Mouse (Mus musculus) left cerebral cortex, adult 8-10 months (tissue): Measurements from ENCODE around the gene Tcte2. TPM values are rescaled to one million over a fixed set of nuclear protein-coding genes. Genes with fewer than 3 reads are reported as not detected.
A peak's percentile ranks its signal among the peaks of the same experiment; 100 is the strongest.
"Not testable (repeated sequence)": the region's sequence is repeated elsewhere in the genome, so short reads cannot be mapped to it uniquely, and the experiment has no call there.

Source experiments
- DNase-seq, 2 experiments: peaks; one replicate each; pipeline ENCODE4 v3.0.0; 2022; ENCODE audit warnings: low spot score in 2 of 2
- total RNA-seq, 4 experiments: library from RNA; stranded (reverse); gene quantifications; 2 replicates each; pipeline ENCODE4 v1.2.4; 2022

Tcte2 gene
- total RNA-seq, 4 experiments from 2014 or later: 17.3 to 21.4 (median 19.7) TPM

DNA sequence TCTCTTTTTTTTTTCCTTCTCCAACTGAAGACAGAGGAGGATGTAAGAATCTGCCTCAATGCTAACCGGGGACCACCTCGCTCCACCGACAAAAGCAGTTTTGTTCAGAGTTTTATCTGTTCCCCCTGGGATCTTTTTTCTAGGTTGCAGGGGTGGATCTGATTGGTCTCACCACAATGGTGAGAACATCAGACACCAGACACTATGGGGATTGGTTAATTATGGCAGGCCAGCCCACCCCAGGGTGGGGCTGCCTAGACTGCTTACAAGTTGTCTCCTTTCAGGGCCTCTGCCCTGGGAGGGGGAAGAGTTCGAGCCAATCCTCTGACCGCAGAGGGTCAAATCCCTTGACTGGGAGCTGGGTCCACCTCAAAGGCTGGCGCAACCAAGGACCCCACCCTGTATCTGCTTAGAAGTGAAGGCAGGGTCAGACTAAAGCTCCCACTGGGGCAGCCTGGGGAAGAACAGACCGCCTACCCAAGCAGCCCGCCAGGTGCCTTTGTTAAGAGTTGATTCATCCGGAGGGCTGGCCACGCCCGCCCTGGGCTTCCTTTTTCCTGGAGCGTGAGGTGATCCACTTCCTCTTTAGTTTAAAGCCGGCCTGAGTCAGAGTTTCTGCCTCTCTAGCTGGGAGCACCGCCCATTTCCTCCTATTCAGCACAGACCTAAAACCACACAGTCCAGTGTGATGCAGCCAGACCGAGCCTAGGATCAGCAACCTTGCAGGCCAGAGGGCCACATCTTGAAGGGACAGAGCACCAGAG lies 78.0 kb downstream of the Tcte2 start:
- no peak for DNase-seq

DNA sequence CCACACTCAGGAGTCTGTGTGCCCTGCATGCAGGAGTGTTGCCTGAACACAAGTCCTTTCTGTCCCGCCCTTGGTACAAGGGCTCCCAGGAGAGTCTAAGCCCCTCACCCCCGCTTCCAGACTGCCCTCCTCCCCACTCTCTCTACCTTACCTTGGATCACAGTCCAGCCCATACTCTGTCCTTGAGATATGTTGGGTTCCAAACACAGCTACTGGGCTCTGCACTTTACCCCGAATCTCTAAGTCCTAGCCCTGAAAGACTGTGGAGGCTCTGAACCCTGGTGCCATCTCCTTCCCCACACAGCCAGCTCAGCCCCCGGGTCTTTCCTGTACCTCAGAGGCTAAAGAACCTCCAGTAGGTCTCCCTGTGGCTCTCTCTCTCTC lies 78.6 kb downstream of the Tcte2 start:
- no peak for DNase-seq

DNA sequence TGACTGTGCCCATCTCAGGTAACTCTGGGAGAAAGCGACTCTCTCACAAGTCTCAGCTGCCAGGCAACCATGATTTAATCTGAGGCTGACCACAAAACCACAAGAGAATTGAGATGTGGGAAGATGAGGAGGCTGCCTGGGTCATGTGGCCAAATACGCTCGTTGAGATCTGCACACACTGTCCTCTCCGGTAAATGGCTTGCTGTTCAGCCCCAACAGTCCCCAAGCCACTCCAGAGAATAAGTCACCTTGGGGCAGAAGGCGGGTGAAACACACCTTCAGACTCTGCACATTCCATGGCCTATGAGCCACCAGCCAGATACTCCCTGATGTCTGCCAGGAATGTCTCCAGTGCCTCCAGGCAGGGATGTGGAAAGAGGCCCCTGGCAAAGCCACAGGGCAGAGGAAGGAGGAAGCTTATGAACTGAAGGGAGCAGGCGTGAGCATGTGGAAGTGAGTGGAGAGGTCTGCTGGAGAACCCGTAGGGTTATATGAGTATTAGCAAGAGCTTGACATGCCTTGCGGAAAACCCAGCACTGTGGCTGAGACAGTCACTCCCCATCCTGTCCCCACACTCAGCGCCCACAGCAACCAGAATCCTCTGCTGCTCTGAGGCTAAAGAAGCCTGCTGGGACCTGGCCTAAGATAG lies 79.1 kb downstream of the Tcte2 start:
- DNase-seq: no peak

DNA sequence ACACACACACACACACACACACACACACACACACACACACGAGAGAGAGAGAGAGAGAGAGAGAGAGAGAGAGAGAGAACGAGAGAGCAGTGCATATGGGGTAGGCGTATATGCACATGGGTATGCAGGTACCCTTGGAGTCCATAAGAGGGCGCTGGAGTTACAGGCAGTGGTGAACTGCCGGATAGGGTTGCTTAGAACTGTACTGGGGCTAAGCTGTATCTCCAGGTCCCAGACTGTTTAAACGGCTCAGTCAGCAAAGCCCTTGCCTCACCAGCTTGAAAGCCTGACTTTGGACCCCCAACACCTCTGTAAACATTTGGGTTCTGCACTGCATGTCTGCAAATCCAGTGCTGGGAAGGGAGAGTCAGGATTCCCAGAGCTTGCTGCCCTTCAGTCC lies 79.9 kb downstream of the Tcte2 start:
- DNase-seq: no peak

DNA sequence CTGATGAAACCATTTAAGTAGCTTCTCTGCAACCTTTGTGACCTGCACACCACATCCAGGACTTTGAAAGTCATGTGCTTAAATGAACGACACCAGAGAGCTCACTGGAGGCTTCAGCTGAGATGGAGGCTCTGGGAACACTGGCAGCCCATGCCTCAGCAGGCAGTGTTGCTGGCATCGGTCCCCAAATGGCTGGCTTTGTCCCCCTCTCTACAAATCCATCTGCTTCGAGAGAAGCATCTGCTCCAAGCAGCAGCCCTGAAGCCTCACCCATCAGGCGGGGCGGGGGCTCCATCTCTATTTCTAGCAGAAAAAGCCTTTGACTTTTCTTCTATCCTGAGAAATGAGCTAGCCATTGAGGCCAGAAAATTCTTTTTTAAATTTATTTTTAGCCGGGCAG lies 80.5 kb downstream of the Tcte2 start:
- peak in 1 of 2 experiments; percentile 54 for DNase-seq

DNA sequence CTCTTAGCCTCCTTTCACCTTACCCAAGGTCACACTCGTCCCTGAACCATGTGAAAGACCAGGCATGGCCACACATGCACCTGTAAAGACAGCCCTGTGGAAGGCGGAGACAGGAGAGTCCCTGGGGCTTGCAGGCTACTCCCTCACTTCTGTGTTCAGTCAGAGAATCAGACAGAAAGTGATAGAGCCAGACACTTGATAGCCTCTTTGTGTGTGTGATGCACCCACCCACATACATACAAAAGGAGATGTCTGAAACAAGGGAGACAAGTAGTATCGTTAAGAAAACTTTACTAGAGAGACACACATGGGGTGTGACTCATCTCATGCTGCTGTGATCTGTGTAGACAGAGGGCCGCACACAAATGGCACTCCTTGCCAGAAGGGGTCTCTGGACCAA lies 81.3 kb downstream of the Tcte2 start:
- no peak for DNase-seq

DNA sequence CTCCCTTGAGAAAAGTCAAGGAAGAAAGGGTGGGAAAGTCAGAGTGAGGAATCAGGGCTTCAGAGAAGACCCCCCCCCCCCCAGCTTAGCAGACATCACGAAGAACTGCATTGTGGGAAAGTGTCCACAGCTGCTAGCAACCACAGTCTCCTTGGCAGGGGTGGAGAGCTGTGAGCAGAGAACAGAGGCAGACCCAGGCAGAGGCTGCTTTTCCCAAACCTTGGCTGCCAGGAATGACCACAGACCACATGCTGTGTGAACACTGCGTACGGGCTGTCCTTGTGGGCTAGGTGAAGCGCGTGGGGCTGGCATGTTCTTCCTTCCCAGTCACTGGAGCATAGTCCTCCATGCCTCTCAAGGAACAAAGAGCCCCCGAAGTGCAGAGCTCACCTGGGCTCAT lies 81.9 kb downstream of the Tcte2 start:
- DNase-seq: no peak

DNA sequence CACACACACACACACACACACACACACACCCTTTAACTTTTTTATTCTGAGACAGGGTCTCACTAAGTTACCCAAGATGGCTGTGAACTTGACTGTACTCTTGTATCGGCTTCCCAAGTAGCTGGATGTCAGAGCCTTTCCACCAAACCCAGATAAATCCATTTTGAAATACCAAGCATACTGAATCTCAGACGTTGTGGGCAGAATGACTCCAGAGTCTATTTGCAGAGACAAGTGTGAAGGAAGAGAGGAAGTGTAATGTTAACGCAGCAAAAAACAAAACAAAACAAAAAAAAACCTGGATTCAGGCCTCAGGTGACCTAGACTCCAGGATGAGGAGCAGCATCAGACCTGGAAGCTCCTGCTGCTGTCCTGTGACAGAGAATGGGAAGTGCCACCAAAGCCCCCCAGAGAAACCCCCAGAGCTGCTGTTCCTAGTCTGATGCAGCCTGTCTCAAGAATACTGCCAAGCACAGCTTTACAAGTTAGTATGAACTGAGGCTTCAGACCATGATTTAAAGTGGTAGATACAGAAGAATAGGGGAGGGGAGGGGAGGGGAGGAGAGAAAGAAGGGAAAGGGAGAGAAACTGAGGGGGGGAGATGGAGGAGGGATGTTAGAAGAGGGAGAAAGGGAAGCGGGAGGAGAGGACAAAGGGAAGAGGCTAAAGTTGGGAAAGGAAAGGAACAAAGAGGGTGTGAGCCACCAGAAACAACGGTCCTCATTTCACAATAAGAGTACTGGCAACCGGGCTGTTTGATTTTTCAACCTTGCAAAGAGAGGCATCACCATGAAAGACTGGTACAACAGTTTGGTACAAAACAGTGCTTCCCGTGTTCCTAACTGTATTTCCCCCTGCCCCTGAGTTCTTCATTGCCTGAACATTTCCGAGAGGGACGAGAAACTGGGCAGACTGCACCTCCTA lies 84.1 kb downstream of the Tcte2 start:
- DNase-seq: no peak

DNA sequence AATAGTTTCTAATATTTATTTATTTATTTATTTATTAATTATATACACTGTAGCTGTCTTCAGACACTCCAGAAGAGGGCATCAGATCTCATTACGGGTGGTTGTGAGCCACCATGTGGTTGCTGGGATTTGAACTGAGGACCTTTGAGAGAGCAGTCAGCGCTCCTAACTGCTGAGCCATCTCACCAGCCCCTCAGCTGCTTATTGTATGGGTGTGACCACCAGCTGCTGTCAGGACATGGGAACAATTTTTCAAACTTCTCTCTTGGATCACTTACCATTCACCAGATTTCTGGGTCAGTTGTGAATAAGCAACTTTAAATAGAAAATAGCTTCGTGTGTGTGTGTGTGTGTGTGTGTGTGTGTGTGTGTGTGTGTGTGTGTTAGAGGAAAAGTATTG lies 85.5 kb downstream of the Tcte2 start:
- DNase-seq: not testable (repeated sequence)

DNA sequence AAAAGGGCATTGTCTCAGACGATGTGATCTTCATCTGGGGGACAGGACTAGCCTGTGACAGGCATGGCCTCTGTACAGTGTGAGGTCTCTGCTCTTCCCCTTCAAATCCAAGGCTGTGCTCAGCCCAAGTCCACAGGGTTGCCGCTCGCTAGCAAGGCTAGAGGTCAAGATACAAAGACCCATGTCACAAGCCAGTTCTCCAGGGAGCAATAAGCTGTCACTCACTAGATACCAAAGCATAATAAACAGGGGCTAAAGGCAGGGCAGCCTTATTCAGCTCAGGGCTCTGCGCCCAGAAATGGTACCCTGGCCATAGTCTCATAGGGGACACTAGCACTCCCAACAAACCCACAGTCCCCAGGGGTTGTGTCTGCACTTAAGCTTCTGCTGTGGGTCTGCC lies 86.0 kb downstream of the Tcte2 start:
- DNase-seq: no peak

DNA sequence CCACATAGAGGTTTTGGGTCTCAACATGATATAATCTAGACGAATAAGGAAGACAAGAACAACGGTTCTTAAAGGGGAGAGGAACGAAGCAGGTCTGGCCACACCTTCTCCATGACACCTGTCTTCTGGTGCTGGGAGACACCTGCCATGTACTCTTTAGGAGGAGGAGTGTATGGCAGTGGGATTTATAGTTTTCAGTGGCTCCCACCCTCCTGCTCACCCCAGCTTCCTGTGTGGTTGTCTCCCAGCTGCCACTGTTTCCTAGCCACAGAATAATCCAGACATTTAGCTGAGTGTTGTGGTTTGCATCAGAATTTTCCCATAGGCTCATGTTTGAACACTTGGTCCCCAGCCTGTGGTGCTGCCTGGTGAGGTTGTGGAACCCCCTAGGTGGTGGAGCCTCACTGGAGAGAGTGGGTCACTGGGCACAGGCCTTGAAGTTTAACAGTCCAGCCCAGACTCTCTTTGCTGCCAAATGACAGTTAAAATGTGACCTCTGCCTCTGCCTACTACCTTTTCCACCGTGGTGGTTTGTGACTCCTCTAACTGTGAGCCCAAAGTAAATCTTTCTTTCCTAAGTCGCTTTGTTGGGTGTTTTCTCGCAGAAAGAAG lies 86.8 kb downstream of the Tcte2 start:
- DNase-seq: no peak

DNA sequence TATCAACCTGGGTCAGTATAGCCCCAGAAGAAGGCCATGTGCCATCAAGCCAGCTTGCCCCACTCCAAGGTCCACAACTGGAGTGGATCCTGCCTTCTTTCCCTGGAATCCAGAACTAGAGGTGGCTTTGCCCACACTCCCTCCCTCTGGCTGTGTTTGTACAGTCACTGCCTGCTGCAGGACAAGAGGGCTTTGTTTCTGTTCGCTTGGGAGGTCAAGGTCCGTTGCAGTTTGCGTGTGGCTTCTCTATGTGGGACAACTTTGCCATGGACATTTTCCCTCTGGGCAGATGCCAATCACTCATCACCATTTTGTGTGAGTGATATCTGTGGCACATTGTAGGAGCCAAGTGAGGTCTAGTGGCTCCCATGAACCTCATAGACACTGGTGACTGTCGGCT lies 89.9 kb downstream of the Tcte2 start:
- no peak for DNase-seq

DNA sequence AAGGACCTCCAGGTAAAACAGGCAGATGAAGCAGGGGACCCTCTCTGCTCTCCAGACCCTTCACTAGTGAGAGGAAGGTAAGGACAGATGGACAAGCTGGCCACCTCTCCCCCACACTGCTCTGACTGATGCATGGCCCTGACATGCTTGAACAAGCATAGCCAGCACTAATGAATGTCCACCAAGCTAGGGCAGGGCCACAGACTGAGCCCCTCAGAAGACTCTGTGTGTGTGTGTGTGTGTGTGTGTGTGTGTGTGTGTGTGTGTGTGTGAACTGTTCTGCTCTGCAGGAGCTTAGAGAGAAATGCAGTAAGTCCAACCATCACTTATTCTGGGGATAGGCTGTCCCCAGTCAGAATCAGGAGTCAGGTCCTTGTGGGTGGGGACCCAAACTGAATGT lies 91.4 kb downstream of the Tcte2 start:
- no peak for DNase-seq

DNA sequence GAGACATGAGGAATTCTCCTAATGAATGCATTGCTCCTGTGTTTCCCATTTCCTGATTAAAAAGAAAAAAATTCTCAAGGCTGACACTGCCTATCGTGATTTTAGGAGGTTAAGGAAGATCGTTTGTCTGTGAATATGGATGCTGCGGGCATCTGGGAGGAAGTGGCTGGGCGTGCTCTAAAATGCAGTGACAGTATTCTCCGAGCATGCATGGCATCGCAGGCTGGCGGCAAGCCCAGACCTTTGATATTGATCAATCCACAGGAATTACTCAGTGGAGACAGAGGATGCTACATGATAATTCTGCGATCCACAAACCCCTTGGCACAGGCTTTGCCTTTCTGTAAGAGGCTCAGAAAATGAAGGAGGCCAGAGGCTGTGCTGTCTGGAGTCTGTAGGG lies 92.4 kb downstream of the Tcte2 start:
- no peak for DNase-seq

DNA sequence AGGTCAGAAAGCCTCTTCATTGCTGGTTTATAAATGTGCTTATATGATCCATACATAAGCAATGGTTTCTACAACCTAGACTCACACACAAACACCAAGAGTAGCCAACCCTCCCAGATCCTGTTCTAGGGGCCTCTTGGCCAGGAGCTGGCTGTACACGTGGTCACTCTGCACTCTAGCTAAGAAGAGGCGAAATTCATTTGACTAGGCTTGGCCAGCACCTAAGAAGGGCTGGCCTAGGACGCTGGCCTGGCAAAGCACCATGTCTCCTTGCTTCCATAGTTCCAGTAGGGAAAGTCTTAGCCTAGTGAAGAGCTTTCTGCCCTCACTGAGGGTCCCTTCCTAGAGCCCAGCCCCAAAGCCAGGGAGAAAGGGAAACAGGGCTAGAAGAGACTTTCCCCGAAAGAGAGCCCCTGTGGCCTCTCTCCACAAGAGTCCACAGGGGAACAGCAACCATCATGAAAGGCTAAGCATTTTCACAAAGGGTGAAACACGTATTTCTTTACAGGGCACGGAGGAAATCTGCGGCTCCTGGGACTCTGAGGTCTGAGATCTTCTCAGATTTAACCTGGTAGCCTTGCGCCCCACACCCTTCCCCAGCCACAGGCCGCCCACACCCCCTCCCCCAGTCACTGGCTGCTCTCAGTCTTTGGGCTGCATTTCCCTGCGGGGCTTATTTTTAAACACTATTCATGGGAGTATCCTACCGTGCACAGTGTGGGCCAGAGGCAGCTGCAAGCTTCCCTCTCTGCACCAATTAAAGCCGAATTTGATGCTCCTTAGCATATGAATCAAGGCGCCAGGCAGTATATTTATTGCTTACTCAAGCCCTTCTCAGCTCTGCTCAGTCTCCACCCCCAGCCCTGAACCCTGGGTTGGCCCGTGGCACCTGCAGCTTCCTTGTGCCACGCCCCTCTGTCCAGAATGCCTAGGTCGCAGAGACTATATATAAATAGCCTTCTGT lies 93.3 kb downstream of the Tcte2 start:
- peak; percentile 30 to 65 for DNase-seq

DNA sequence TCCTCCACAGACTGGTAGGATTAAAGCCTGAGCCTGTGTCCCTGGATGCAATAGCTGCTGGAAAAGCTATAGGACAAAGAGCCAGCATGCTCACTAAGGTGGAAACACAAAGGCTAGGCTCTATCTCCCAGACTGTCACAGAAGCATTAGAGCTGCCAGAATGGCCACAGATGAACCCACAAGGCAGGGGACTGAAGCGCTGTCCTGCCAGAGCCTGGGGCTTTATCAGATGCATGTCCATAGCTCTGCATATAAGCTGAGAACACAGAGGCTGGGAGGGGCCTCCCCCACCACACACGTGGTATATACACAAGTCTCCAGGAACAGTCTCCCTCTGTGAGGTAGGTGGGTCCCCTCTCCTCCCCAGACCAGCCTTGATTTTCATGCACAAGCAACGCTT lies 94.6 kb downstream of the Tcte2 start:
- no peak for DNase-seq

DNA sequence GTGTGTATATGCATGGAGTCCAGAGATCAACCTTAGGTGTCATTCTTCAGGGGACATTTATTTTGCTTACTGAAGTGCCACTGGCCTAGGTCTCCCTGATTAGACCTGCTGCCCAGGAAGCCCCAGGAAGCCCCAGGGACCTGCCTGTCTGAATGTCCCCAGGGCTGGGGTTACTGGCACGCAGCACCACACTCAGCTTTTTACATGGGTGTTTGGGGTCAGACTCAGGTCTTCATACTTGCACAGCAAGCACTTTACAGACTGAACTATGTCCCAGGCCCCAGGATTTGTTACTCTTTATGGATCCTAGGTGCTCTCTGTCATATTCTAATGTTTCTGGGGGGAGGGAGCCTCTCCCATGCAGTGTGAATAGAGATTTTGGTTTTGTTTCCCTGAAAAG lies 95.9 kb downstream of the Tcte2 start:
- no peak for DNase-seq

DNA sequence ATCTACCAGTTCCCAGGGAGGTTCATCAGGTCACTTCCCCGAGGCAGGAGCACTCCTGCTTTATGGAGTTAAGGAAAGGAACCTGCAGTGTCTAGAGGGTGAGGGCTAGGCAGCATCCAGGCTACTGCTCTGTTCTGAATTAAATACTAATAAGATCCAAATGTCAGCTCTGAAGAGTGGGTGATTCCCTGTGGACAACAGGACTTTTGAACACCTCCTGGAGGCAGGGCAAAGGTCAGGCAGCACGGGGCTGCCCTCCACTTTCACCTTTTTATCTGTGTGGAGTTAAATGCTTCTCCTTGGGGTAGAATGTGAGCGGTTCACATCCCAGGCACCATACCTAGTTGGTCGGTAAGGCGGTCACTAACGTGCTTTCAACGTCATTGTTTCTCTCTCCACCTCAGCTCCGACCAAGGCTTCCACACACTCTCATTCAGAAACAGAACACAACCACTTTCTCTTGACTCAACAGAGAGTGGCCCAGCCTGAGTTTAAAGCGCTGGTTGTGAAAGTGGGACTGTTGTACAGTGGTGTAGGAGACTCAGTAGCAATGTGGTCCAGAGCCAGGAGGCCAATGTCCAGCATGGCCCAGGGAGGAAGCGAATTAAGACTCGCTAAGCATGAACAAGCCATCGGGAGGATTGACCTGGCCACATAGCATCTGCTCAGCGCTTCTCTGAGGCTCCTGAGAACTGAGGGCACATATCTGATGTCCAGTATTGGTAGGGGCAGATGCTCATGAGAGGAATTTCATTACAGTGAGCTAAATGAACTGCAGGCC lies 98.0 kb downstream of the Tcte2 start:
- no peak for DNase-seq
